Mouse (Mus musculus) thymus, adult 2 months (tissue): ENCODE measurements around the gene Tmem192. TPM values are rescaled to one million over a fixed set of nuclear protein-coding genes. Genes with fewer than 3 reads are reported as not detected.
"Not testable (repeated sequence)": the region's sequence is repeated elsewhere in the genome, so short reads cannot be mapped to it uniquely, and the experiment has no call there.

ENCODE experiments used
- DNase-seq: peaks from one replicate; pipeline ENCODE4 v3.0.0; 2021
- H3K27ac ChIP-seq: fragments of 200-500 bp; 2 replicates; pipeline ENCODE4 v1.5.1; 2012; ENCODE audit warnings: low read length, control low read depth; ENCODE audit not compliant: control insufficient read depth, insufficient read depth
- H3K27me3 ChIP-seq: fragments of 200-500 bp; 2 replicates; pipeline ENCODE4 v1.6.1; 2012; ENCODE audit warnings: mild to moderate bottlenecking, low read length, moderate library complexity, mixed read lengths; ENCODE audit not compliant: control insufficient read depth, insufficient read depth
- H3K36me3 ChIP-seq: fragments of 200-500 bp; 2 replicates; pipeline ENCODE4 v1.6.1; 2012; ENCODE audit warnings: mild to moderate bottlenecking, low read length, moderate library complexity; ENCODE audit not compliant: control insufficient read depth, insufficient read depth
- H3K4me1 ChIP-seq: fragments of 200-500 bp; replicated peaks from 2 replicates; pipeline ENCODE4 v1.6.1; 2012; ENCODE audit warnings: low read length; ENCODE audit not compliant: control insufficient read depth, insufficient read depth
- H3K4me3 ChIP-seq: fragments of 200-500 bp; 2 replicates; pipeline ENCODE4 v1.5.1; 2012; ENCODE audit warnings: mild to moderate bottlenecking, low read length, control low read depth, moderate library complexity; ENCODE audit not compliant: control insufficient read depth, insufficient read depth
- CTCF ChIP-seq: fragments of 200-500 bp; IDR thresholded peaks from 2 replicates; pipeline ENCODE4 v1.5.1; 2012; ENCODE audit warnings: mild to moderate bottlenecking, control low read depth, low read length, moderate library complexity, borderline replicate concordance; ENCODE audit not compliant: control insufficient read depth, poor library complexity, insufficient read depth; ENCODE audit errors: extremely low read depth
- POLR2A ChIP-seq: fragments of 200-500 bp; IDR thresholded peaks from 2 replicates; pipeline ENCODE4 v1.6.1; 2012; ENCODE audit warnings: mild to moderate bottlenecking, low read length, control low read depth, moderate library complexity; ENCODE audit not compliant: control insufficient read depth, poor library complexity, insufficient read depth; ENCODE audit errors: extremely low read depth
- WGBS: fragments of 180-500 bp; shearing (Covaris S2); methylation state at CpG from one replicate; pipeline ENCODE4 v1.1.7; 2018; 5-methylcytosine and 5-hydroxymethylcytosine counted together
- polyA plus RNA-seq: library from polyadenylated mRNA; depleted of rRNA; stranded (reverse); fragments of >200 nt; gene quantifications from 2 replicates; pipeline ENCODE4 v1.2.3, GENCODE M21; 2012

The Tmem192 gene
- polyA plus RNA-seq, 1 experiment = 58.2 TPM

DNA sequence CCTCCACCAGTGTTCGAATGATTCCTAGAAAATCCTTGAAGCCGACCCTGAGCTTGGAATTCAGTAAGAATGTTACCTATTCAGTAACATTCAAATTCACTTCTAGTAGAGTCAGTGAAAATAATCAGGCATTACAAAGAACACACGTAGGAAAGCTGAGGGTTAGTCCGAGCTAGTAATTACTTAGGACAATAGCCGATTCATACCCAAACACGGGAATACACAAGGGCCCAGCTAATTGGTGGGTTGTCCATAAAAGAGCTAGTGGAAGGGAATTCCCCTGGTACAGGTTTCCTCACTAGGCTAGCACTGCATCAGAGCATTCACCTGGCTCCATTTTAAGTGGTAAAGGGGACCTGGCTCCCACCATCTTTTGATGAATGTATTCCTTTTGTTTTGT, 5.1 kb downstream of the Tmem192 start:
- Histone ChIP-seq H3K36me3 (peaks cover 9% of the 10 kb centered on the region; the same call in 1 of the 2 replicates), H3K27me3 (no peaks in the 10 kb centered on the region), H3K4me1 (no peaks in the 10 kb centered on the region), H3K4me3 (no peak overlapping the region), H3K27ac (no peak overlapping the region)
- TF ChIP-seq CTCF (no peak), POLR2A (no peak)
- no peak for DNase-seq
- 96% methylated on average over 6 of the region's 6 CpGs for WGBS

DNA sequence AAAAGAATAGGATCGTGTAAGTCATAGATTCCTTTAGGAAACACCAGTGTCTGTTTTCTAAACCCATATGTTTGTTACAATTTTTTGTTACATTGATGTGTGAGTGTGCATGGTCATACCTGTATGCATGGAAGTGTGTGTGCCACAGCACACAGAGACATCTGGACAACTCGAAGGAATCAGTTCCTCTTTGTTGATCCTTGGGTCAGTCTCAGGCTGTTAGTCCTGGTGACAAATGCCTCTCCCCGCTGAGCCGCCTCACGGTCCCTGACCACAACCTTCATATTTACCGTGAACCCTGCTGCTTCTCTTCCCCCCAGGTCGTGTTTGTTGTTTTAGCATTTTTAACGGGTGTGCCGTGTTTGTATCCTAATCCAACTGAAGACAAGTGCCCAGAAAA, 12.0 kb downstream of the Tmem192 start:
- DNase-seq = no peak
- Histone ChIP-seq H3K36me3 (peaks cover 19% of the 10 kb centered on the region; the same call in 1 of the 2 replicates), H3K4me3 (no peak overlapping the region), H3K27me3 (no peaks in the 10 kb centered on the region), H3K4me1 (no peaks in the 10 kb centered on the region), H3K27ac (no peak overlapping the region)
- TF ChIP-seq CTCF (no peak), POLR2A (no peak)
- 91% methylated on average over 9 of the region's 9 CpGs for WGBS

- no peak overlapping the region for H3K4me3 ChIP-seq
- no peaks in the 10 kb centered on the region for H3K4me1 ChIP-seq
- no peaks in the 10 kb centered on the region for H3K27me3 ChIP-seq
- H3K27ac ChIP-seq = no peak overlapping the region
- DNase-seq = no peak
- TF ChIP-seq POLR2A (no peak), CTCF (no peak)
- peaks cover 14% of the 10 kb centered on the region for H3K36me3 ChIP-seq
Observed at GRCm38 (mm10) chr8:64962836-64963235, 15.9 kb downstream of the Tmem192 start.

GRCm38 (mm10) chr8:64983150-64983897, 36.3 kb downstream of the Tmem192 start:
- TF ChIP-seq POLR2A = no peak
- TF ChIP-seq CTCF = no peak
- no peaks in the 10 kb centered on the region for H3K4me1 ChIP-seq
- no peaks in the 10 kb centered on the region for H3K27me3 ChIP-seq
- WGBS = 80% methylated on average over 20 of the region's 20 CpGs
- DNase-seq = no peak
- H3K27ac ChIP-seq = no peak overlapping the region
- H3K4me3 ChIP-seq = no peak overlapping the region
- no peaks in the 10 kb centered on the region for H3K36me3 ChIP-seq

DNA sequence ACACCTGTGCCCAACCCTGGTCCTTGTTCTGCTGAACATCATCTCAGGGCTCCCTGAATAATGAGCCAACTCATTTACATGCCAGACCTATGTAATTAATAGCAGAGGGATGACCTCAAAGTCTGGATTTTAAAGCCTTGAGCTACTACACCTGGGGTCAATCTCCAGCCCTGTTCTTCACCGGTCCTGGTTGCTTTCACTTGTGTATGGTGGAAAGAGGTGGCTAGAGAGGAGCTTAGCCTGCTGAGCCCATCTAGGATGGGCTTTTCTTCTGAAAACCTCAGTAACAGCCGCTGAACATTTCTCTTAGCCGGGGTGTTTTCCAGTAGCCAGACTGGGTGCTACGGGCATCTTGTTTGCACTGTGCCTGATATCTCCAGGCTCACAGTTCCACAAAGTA, 40.7 kb downstream of the Tmem192 start, which contains the start of gene Trim75:
TSS of gene Trim75 (minus strand) at position 101 of the 400 bp plus-strand sequence.
- no peak for DNase-seq
- WGBS = 94% methylated on average over 4 of the region's 4 CpGs

GRCm38 (mm10) chr8:64998806-64999365, 51.9 kb downstream of the Tmem192 start:
- no peaks in the 10 kb centered on the region for H3K4me1 ChIP-seq
- no peak overlapping the region for H3K27ac ChIP-seq
- H3K36me3 ChIP-seq = no peaks in the 10 kb centered on the region
- no peak for DNase-seq
- TF ChIP-seq POLR2A = no peak
- no peak for TF ChIP-seq CTCF
- 86% methylated on average over 4 of the region's 4 CpGs for WGBS
- H3K4me3 ChIP-seq = no peak overlapping the region
- H3K27me3 ChIP-seq = no peaks in the 10 kb centered on the region

More for the DNA sequence above, 40.7 kb downstream of the Tmem192 start, which contains the start of gene Trim75:
- H3K4me3 ChIP-seq = no peak within 1 kb of the TSS
- no peak within 1 kb of the TSS for H3K27ac ChIP-seq
- no peaks in the 10 kb centered on the region for H3K36me3 ChIP-seq
- no peak for TF ChIP-seq POLR2A
- no peak for TF ChIP-seq CTCF
- no peaks in the 10 kb centered on the region for H3K4me1 ChIP-seq
- no peaks in the 10 kb centered on the region for H3K27me3 ChIP-seq

- WGBS = 94% methylated on average over 6 of the region's 6 CpGs
- not testable (repeated sequence) for H3K27me3 ChIP-seq, H3K4me3 ChIP-seq, H3K4me1 ChIP-seq, H3K36me3 ChIP-seq, H3K27ac ChIP-seq, DNase-seq
Observed at GRCm38 (mm10) chr8:65007616-65008015, 60.6 kb downstream of the Tmem192 start.
